Mouse (Mus musculus): Measurements from ENCODE around the gene Olfr818.
"Not testable (repeated sequence)": the region's sequence is repeated elsewhere in the genome, so short reads cannot be mapped to it uniquely, and the experiment has no call there.

Olfr818 gene

GRCm38 (mm10) chr10:129949000-129949399 lies at the start of gene Olfr818:
Olfr818 (minus strand) TSS chr10:129949100.
- no peak for DNase-seq

GRCm38 (mm10) chr10:129984962-129985361 lies 36.1 kb upstream of the Olfr818 start, which contains the start of gene Gm10310:
Gm10310 (minus strand) TSS chr10:129985062.
- DNase-seq: not testable (repeated sequence)

GRCm38 (mm10) chr10:129981867-129982266 lies 33.0 kb upstream of the Olfr818 start:
- DNase-seq: not testable (repeated sequence)

GRCm38 (mm10) chr10:129976040-129976439 lies 27.1 kb upstream of the Olfr818 start, which contains the start of gene Olfr247:
Olfr247 (minus strand) TSS chr10:129976140.
- DNase-seq: not testable (repeated sequence)

- not testable (repeated sequence) for DNase-seq
Observed at GRCm38 (mm10) chr10:129972994-129973393, 24.1 kb upstream of the Olfr818 start.

GRCm38 (mm10) chr10:129967166-129967565 lies 18.3 kb upstream of the Olfr818 start, which contains the start of gene Olfr819:
Olfr819 (minus strand) TSS chr10:129967266.
- DNase-seq: not testable (repeated sequence)

- DNase-seq: not testable (repeated sequence)
Observed at GRCm38 (mm10) chr10:129966232-129966631, 17.3 kb upstream of the Olfr818 start.

GRCm38 (mm10) chr10:129915497-129915896 lies 33.4 kb downstream of the Olfr818 start, which contains the start of gene Olfr816:
Olfr816 (minus strand) TSS chr10:129915597.
- no peak for DNase-seq

GRCm38 (mm10) chr10:129905767-129906166 lies 43.1 kb downstream of the Olfr818 start, which contains the start of gene Olfr815:
Olfr815 (minus strand) TSS chr10:129905867.
- not testable (repeated sequence) for DNase-seq

Data from thymus, postnatal 36 days (tissue).